Mouse (Mus musculus) Muller cell, postnatal 12 days (primary cell): Measurements from ENCODE around the gene Efcab7.
A peak's percentile ranks its signal among the peaks of the same experiment; 100 is the strongest.

ENCODE experiments used
- DNase-seq: peaks from one replicate; pipeline ENCODE4 v3.0.0-alpha.2; 2015; ENCODE audit errors: inconsistent ontology term

Gene Efcab7

GRCm38 (mm10) chr4:99944606-99945005, 115.6 kb downstream of the Efcab7 start:
- DNase-seq = no peak

GRCm38 (mm10) chr4:99945011-99945410, 116.0 kb downstream of the Efcab7 start:
- no peak for DNase-seq

- DNase-seq = no peak
Observed at GRCm38 (mm10) chr4:99946516-99946915, 117.5 kb downstream of the Efcab7 start.

GRCm38 (mm10) chr4:99947192-99947591, 118.2 kb downstream of the Efcab7 start:
- DNase-seq = peak; percentile 51

- no peak for DNase-seq
Observed at GRCm38 (mm10) chr4:99947896-99948295, 118.9 kb downstream of the Efcab7 start.

- DNase-seq = no peak
Observed at GRCm38 (mm10) chr4:99953904-99954303, 124.9 kb downstream of the Efcab7 start.

- no peak for DNase-seq
Observed at GRCm38 (mm10) chr4:99955396-99955795, 126.4 kb downstream of the Efcab7 start.

GRCm38 (mm10) chr4:99957186-99957585, 128.2 kb downstream of the Efcab7 start:
- DNase-seq = no peak

- DNase-seq = no peak
Observed at GRCm38 (mm10) chr4:99958084-99958815, 129.3 kb downstream of the Efcab7 start.

- DNase-seq = no peak
Observed at GRCm38 (mm10) chr4:99959308-99959707, 130.3 kb downstream of the Efcab7 start.
